Mouse (Mus musculus) embryonic fibroblast, embryonic 13.5 days (primary cell): Measurements from ENCODE around the gene Bcor.

ENCODE experiments used
- CTCF ChIP-seq: IDR thresholded peaks from 2 replicates; pipeline ENCODE4 v1.5.1; 2011; ENCODE audit warnings: mild to moderate bottlenecking, control low read depth, low read length, moderate library complexity, borderline replicate concordance; ENCODE audit not compliant: insufficient read depth
- POLR2A ChIP-seq: IDR thresholded peaks from 2 replicates; pipeline ENCODE4 v1.6.1; 2011; ENCODE audit warnings: low read depth, mild to moderate bottlenecking, control low read depth, low read length, moderate library complexity

GRCm38 (mm10) chrX:12082184-12082583 is 78.0 kb downstream of the Bcor start:
- no peak for TF ChIP-seq CTCF
- no peak for TF ChIP-seq POLR2A
